In the genomic region with DNA sequence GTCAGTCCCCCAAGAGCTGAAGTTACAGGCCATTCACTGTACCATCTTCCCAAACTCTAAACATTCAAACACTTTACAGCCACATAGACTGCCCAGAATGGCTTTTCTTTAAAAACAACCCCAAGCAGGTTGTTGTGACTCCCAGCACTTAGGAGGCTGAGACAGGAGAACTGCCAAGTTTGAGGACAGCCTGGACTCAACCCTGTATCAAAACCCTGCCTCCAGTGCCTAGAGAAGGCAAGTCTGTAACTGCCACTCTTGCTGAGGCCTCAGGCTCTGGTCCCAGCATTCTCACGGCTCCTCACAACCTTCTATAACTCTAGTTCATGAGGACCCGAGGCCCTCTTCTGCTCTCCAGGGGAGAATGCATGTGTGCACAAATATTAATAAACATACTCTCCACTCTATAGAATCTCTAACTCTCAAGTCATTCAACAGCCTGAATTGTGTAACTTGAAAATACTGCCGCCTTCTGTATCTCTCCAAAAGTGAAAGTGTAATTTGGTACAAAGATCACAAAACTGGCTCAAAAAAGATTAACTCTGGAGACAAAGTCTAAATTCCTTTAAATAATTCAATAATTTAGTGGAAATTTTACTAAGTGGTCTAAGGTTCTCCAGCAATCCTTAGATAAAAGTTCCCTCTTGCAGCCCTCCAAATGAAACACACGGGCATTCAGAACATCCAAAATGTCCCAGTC, we compare ENCODE assay signal across 11 mouse cellular contexts. TPM values are rescaled to one million over a fixed set of nuclear protein-coding genes. Genes with fewer than 3 reads are reported as not detected.
A peak's percentile ranks its signal among the peaks of the same experiment; 100 is the strongest.
DNase-seq lines count a peak whose midpoint lies in the region; ATAC-seq and TF ChIP-seq lines count a peak whose summit lies in the region.
"Had no signal": no experiment of that assay in that cellular context is flagged by ENCODE, and none has a peak within 500 bp of the region (broad histone marks: within the 10 kb centered on the region; RNA-seq: fewer than 3 reads in every experiment).

No protein-coding gene starts in this region.

- peak overlapping the region; percentile 98; the same call in 1 of the 2 replicates for H3K4me3 ChIP-seq in forebrain, embryonic 10.5 days
- no peak overlapping the region for H3K4me3 ChIP-seq in forebrain, embryonic 11.5 days (ENCODE audit: low read depth, low read length)
- no peak overlapping the region for H3K4me3 ChIP-seq in kidney, embryonic 15.5 days (replicated peaks)
- H3K4me3 ChIP-seq in E14TG2a.4 (replicated peaks; ENCODE audit: low read length), result peak overlapping the region; percentile 99
- H3K4me3 ChIP-seq in liver, embryonic 11.5 days (ENCODE audit: low read depth, low read length), result no peak overlapping the region

- no peak for DNase-seq in forebrain, embryonic 10.5 days (ENCODE audit: extremely low spot score, low spot score)
- no peak for DNase-seq in forebrain, embryonic 11.5 days (ENCODE audit: low spot score)
- peak; percentile 60 for DNase-seq in kidney, adult 9 months
- DNase-seq in liver, embryonic 11.5 days (ENCODE audit: low spot score), result no peak
- DNase-seq in embryo, embryonic 10.5 days (ENCODE audit: low spot score), result no peak
- no peak for DNase-seq in left cerebral cortex, adult 9 months (ENCODE audit: low spot score in 2 of 2)
- DNase-seq: B cell, adult 2 months; cerebellum, adult 11-12 months had no signal

- peaks cover 10% of the 10 kb centered on the region for H3K36me3 ChIP-seq in forebrain, embryonic 10.5 days (replicated peaks)
- no peaks in the 10 kb centered on the region for H3K36me3 ChIP-seq in forebrain, embryonic 11.5 days (ENCODE audit: control insufficient read depth, insufficient read depth, low read length)
- no peaks in the 10 kb centered on the region for H3K36me3 ChIP-seq in kidney, embryonic 15.5 days
- peaks cover 8% of the 10 kb centered on the region for H3K36me3 ChIP-seq in E14TG2a.4 (ENCODE audit: insufficient read depth, low read length)
- H3K36me3 ChIP-seq in liver, embryonic 11.5 days (ENCODE audit: control insufficient read depth, insufficient read depth, low read length), result 0 out of 2 replicates have a peak, but pooled peaks cover 2% of the 10 kb centered on the region

- H3K4me2 ChIP-seq in forebrain, embryonic 11.5 days (ENCODE audit: low read depth, low read length, severe bottlenecking), result no peak overlapping the region
- H3K4me2 ChIP-seq in kidney, embryonic 15.5 days, result no peak overlapping the region; the same call in 1 of the 2 replicates
- peak overlapping the region; percentile 39 for H3K4me2 ChIP-seq in liver, embryonic 11.5 days

- no peak overlapping the region for H3K9ac ChIP-seq in forebrain, embryonic 11.5 days (ENCODE audit: low read length)
- no peak overlapping the region for H3K9ac ChIP-seq in kidney, embryonic 15.5 days
- no peak overlapping the region for H3K9ac ChIP-seq in liver, embryonic 11.5 days (ENCODE audit: low read depth, low read length)

- peaks cover 41% of the 10 kb centered on the region for H3K4me1 ChIP-seq in forebrain, embryonic 10.5 days
- H3K4me1 ChIP-seq in forebrain, embryonic 11.5 days (replicated peaks; ENCODE audit: control insufficient read depth, insufficient read depth, low read length), result peaks cover 9% of the 10 kb centered on the region; the same call in 1 of the 2 replicates
- H3K4me1 ChIP-seq in kidney, embryonic 15.5 days, result peaks cover 35% of the 10 kb centered on the region
- peaks cover 74% of the 10 kb centered on the region for H3K4me1 ChIP-seq in E14TG2a.4 (replicated peaks; ENCODE audit: low read depth, low read length)
- peaks cover 16% of the 10 kb centered on the region for H3K4me1 ChIP-seq in liver, embryonic 11.5 days (replicated peaks; ENCODE audit: control insufficient read depth, insufficient read depth, low read length)

- no peaks in the 10 kb centered on the region for H3K9me3 ChIP-seq in forebrain, embryonic 10.5 days
- no peaks in the 10 kb centered on the region for H3K9me3 ChIP-seq in forebrain, embryonic 11.5 days (ENCODE audit: control insufficient read depth, low read length)
- no peaks in the 10 kb centered on the region for H3K9me3 ChIP-seq in kidney, embryonic 15.5 days (replicated peaks)
- no peaks in the 10 kb centered on the region for H3K9me3 ChIP-seq in E14TG2a.4 (ENCODE audit: low read length)
- no peaks in the 10 kb centered on the region for H3K9me3 ChIP-seq in liver, embryonic 11.5 days (ENCODE audit: control insufficient read depth, low read length)
- H3K9me3 ChIP-seq: hindbrain, embryonic 10.5 days had no signal

- WGBS in forebrain, embryonic 10.5 days, result 86% methylated on average over 4 of the region's 4 CpGs
- 86% methylated on average over 4 of the region's 4 CpGs for WGBS in forebrain, embryonic 11.5 days
- 73% methylated on average over 4 of the region's 4 CpGs for WGBS in kidney, embryonic 15.5 days
- WGBS in liver, embryonic 11.5 days, result 75% methylated on average over 4 of the region's 4 CpGs

- no peaks in the 10 kb centered on the region for H3K27me3 ChIP-seq in forebrain, embryonic 10.5 days (ENCODE audit: poor library complexity, severe bottlenecking)
- no peaks in the 10 kb centered on the region for H3K27me3 ChIP-seq in forebrain, embryonic 11.5 days (ENCODE audit: control insufficient read depth, insufficient read depth, low read length)
- H3K27me3 ChIP-seq in kidney, embryonic 15.5 days, result no peaks in the 10 kb centered on the region
- no peaks in the 10 kb centered on the region for H3K27me3 ChIP-seq in E14TG2a.4 (ENCODE audit: insufficient read depth, low read length)
- H3K27me3 ChIP-seq in liver, embryonic 11.5 days (replicated peaks; ENCODE audit: control insufficient read depth, insufficient read depth, low read length), result no peaks in the 10 kb centered on the region

- no peak overlapping the region for H3K27ac ChIP-seq in forebrain, embryonic 10.5 days
- no peak overlapping the region for H3K27ac ChIP-seq in forebrain, embryonic 11.5 days (ENCODE audit: low read depth, low read length)
- H3K27ac ChIP-seq in kidney, embryonic 15.5 days, result no peak overlapping the region
- H3K27ac ChIP-seq in liver, embryonic 11.5 days (ENCODE audit: low read depth, low read length), result no peak overlapping the region
- H3K27ac ChIP-seq: hindbrain, embryonic 10.5 days had no signal

- TF ChIP-seq CTCF in E14TG2a.4 (conservative IDR thresholded peaks at IDR 0.05; ENCODE audit: low read length), result no peak

- no peak for ATAC-seq in forebrain, embryonic 11.5 days (replicated peaks; ENCODE audit: low FRiP score)
- no peak for ATAC-seq in kidney, embryonic 15.5 days (replicated peaks; ENCODE audit: low FRiP score)
- no peak for ATAC-seq in liver, embryonic 11.5 days (replicated peaks; ENCODE audit: low FRiP score)

RNA-seq across cellular contexts. Expression of a gene that starts 2.8 kb away (rescaled TPM):
- 112 and 113 TPM in 2 replicates for polyA plus RNA-seq in forebrain, embryonic 10.5 days (2016; fragmentation: Nextera tagmentation; extraction: Ambion mirVana)
- 130 and 143 TPM in 2 replicates for polyA plus RNA-seq in forebrain, embryonic 11.5 days (2014; fragmentation: Nextera tagmentation; extraction: Ambion mirVana)
- polyA plus RNA-seq in kidney, embryonic 15.5 days (2015; fragmentation: Nextera tagmentation; extraction: Ambion mirVana), result 100 and 101 TPM in 2 replicates
- polyA plus RNA-seq in liver, embryonic 11.5 days (2014; fragmentation: Nextera tagmentation; extraction: Ambion mirVana), result 84.6 and 97.6 TPM in 2 replicates

RNA-seq across cellular contexts. Expression of a gene that starts 39.3 kb away (rescaled TPM):
- 144 and 147 TPM in 2 replicates for polyA plus RNA-seq in forebrain, embryonic 10.5 days (2016; fragmentation: Nextera tagmentation; extraction: Ambion mirVana)
- polyA plus RNA-seq in forebrain, embryonic 11.5 days (2014; fragmentation: Nextera tagmentation; extraction: Ambion mirVana), result 70.5 and 78.4 TPM in 2 replicates
- polyA plus RNA-seq in kidney, embryonic 15.5 days (2015; fragmentation: Nextera tagmentation; extraction: Ambion mirVana), result 117 and 119 TPM in 2 replicates
- 54.9 and 60.9 TPM in 2 replicates for polyA plus RNA-seq in liver, embryonic 11.5 days (2014; fragmentation: Nextera tagmentation; extraction: Ambion mirVana)

Comparison
In these comparisons a context has a peak if more than half of its experiments do, and no peak if none do; other contexts are left out.
1. H3K4me3 ChIP-seq: peak in forebrain, embryonic 10.5 days (single experiment) and E14TG2a.4 (single experiment); none in forebrain, embryonic 11.5 days (single experiment), kidney, embryonic 15.5 days (single experiment) and liver, embryonic 11.5 days (single experiment).